Mouse (Mus musculus) ES-Bruce4 (cell line): Measurements from ENCODE around the gene Tsnaxip1. TPM values are rescaled to one million over a fixed set of nuclear protein-coding genes. Genes with fewer than 3 reads are reported as not detected.
A peak's percentile ranks its signal among the peaks of the same experiment; 100 is the strongest.

Experiments
- H3K27ac ChIP-seq: 2 replicates; pipeline ENCODE4 v1.5.1; 2012; ENCODE audit warnings: low read length, inconsistent platforms; ENCODE audit not compliant: insufficient read depth
- H3K27me3 ChIP-seq: 2 replicates; pipeline ENCODE4 v1.6.1; 2012; ENCODE audit warnings: mild to moderate bottlenecking, low read length, inconsistent platforms; ENCODE audit not compliant: control insufficient read depth, poor library complexity, insufficient read depth, severe bottlenecking
- H3K36me3 ChIP-seq: 2 replicates; pipeline ENCODE4 v1.6.1; 2012; ENCODE audit warnings: inconsistent platforms, mild to moderate bottlenecking, low read length, moderate library complexity; ENCODE audit not compliant: control insufficient read depth, poor library complexity, insufficient read depth, severe bottlenecking
- H3K4me1 ChIP-seq: one replicate; pipeline ENCODE4 v1.8.1; 2011; ENCODE audit warnings: low read length; ENCODE audit not compliant: control insufficient read depth, insufficient read depth
- H3K4me3 ChIP-seq: 2 replicates; pipeline ENCODE4 v1.5.1; 2011; ENCODE audit warnings: low read depth, mild to moderate bottlenecking, low read length
- H3K9ac ChIP-seq: 2 replicates; pipeline ENCODE4 v1.6.1; 2012; ENCODE audit warnings: low read depth, mild to moderate bottlenecking, inconsistent platforms; ENCODE audit not compliant: poor library complexity, severe bottlenecking
- H3K9me3 ChIP-seq: replicated peaks from 2 replicates; pipeline ENCODE4 v1.6.1; 2012; ENCODE audit warnings: mild to moderate bottlenecking, low read length, inconsistent platforms; ENCODE audit not compliant: control insufficient read depth, poor library complexity, insufficient read depth, severe bottlenecking
- CTCF ChIP-seq: IDR thresholded peaks from one replicate; pipeline ENCODE4 v1.8.1; 2011; ENCODE audit warnings: low read depth, low read length
- EP300 ChIP-seq: IDR thresholded peaks from 2 replicates; pipeline ENCODE4 v1.6.1; 2011; ENCODE audit warnings: low read depth, low read length; ENCODE audit not compliant: insufficient read depth
- POLR2A ChIP-seq: IDR thresholded peaks from one replicate; pipeline ENCODE4 v1.8.1; 2011; ENCODE audit warnings: low read length; ENCODE audit not compliant: insufficient read depth
- polyA plus RNA-seq: library from polyadenylated mRNA; stranded (reverse); fragments of >200 nt; gene quantifications from 2 replicates; pipeline ENCODE4 v1.2.4, GENCODE M21; 2011; ENCODE audit warnings: low read depth; ENCODE audit not compliant: missing spikeins, insufficient read depth, insufficient read length

Tsnaxip1 gene
- polyA plus RNA-seq, 1 experiment = not detected

DNA sequence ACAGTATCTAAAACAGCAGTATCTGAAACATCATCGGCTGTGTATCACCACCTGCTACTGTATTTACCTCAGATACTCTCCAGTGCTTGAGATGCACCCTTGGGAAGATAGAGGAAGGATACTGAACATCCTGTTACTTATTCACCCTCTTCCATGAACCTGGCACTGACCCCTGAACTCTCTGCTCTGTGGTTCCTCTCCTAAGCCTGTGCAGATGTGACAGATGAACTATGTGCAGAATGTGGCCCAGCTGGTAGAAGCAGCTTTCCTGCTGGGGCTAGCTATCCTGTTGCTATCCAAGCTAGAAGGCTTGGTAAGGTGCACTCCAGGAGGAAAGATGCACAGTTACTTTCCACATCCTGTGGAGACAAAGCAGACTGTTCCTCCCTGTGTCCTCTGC lies 34.2 kb upstream of the Tsnaxip1 start:
- TF ChIP-seq POLR2A (no peak), EP300 (no peak), CTCF (no peak)
- H3K36me3 ChIP-seq = no peaks in the 10 kb centered on the region
- no peak overlapping the region for H3K4me3 ChIP-seq
- no peak overlapping the region for H3K9ac ChIP-seq
- no peaks in the 10 kb centered on the region for H3K4me1 ChIP-seq
- H3K9me3 ChIP-seq = no peaks in the 10 kb centered on the region
- H3K27ac ChIP-seq = no peak overlapping the region
- H3K27me3 ChIP-seq = no peaks in the 10 kb centered on the region

DNA sequence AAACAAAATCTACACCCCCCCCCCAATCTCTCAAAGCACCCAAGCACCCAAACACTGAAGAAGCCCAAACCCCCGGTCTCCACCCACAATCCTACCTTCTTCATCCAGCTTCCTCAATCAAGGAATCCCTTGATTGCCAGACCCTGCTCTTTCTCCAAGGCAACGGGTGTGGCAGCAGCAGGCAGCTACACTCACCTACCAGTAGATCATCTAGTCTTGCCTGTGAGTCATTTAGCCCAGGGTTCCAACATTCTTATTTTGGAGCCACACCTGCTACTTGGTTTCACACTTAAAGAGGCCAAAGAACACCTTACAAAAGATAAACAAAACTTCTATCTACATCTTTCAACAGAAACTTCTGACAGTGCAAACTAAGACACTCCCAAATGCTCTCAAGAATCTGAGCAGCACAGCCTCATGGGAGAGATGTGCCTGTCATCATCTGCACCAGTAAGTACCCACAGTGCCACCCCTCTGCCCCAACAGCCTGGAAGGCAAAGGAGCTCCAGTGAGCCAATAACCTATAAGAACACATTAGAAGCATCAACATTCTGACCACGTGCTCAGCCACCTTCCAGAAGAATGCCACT lies 33.4 kb upstream of the Tsnaxip1 start:
- Histone ChIP-seq H3K27me3 (no peaks in the 10 kb centered on the region), H3K27ac (no peak overlapping the region), H3K36me3 (no peaks in the 10 kb centered on the region), H3K9ac (no peak overlapping the region), H3K9me3 (no peaks in the 10 kb centered on the region), H3K4me3 (no peak overlapping the region), H3K4me1 (peaks cover 4% of the 10 kb centered on the region)
- TF ChIP-seq EP300 (no peak), POLR2A (no peak), CTCF (no peak)

DNA sequence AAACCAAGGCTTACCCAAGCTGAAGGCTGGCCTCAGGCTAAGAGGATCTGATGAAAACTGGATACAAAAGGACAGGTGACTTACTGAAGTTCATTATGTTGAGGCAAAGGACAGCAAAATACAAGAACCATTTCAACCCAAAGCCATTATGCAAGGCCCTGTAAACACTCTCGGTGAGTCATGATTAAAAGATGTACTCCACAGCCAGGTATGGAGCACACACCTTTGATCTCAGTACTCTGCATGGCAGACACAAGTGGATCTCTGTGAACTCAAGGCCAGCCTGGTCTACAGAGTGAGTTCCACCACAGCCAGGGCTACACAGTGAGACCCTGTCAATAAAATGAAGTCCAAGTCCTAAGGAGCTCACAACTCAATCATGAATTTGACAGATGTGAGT lies 31.7 kb upstream of the Tsnaxip1 start:
- H3K9me3 ChIP-seq = no peaks in the 10 kb centered on the region
- peaks cover 8% of the 10 kb centered on the region for H3K4me1 ChIP-seq
- TF ChIP-seq EP300 = no peak
- H3K27ac ChIP-seq = no peak overlapping the region
- no peaks in the 10 kb centered on the region for H3K27me3 ChIP-seq
- no peaks in the 10 kb centered on the region for H3K36me3 ChIP-seq
- H3K4me3 ChIP-seq = no peak overlapping the region
- no peak overlapping the region for H3K9ac ChIP-seq

DNA sequence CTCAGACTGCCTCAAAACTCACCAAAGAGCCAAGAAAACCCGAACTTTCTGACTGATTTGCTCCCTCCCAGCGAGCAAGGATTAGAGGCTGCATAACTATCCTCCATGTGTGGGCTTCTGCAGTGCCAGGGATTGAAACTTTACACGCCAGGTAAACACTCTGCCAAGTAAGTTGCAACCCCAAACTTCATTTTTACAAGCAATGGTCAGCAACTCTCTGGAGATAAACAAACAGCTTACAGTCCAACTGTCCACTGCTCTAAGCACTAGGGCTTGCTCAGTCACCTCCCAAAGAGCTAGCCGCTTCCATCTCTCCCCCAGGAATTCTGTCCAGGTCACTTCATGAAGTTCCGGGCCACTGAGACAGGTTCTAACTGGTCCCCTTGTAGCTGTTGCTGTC lies 29.1 kb upstream of the Tsnaxip1 start:
- Histone ChIP-seq H3K27ac (no peak overlapping the region), H3K4me1 (peaks cover 8% of the 10 kb centered on the region), H3K27me3 (no peaks in the 10 kb centered on the region), H3K4me3 (no peak overlapping the region), H3K36me3 (no peaks in the 10 kb centered on the region), H3K9ac (no peak overlapping the region), H3K9me3 (no peaks in the 10 kb centered on the region)
- no peak for TF ChIP-seq POLR2A
- no peak for TF ChIP-seq CTCF
- TF ChIP-seq EP300 = no peak

DNA sequence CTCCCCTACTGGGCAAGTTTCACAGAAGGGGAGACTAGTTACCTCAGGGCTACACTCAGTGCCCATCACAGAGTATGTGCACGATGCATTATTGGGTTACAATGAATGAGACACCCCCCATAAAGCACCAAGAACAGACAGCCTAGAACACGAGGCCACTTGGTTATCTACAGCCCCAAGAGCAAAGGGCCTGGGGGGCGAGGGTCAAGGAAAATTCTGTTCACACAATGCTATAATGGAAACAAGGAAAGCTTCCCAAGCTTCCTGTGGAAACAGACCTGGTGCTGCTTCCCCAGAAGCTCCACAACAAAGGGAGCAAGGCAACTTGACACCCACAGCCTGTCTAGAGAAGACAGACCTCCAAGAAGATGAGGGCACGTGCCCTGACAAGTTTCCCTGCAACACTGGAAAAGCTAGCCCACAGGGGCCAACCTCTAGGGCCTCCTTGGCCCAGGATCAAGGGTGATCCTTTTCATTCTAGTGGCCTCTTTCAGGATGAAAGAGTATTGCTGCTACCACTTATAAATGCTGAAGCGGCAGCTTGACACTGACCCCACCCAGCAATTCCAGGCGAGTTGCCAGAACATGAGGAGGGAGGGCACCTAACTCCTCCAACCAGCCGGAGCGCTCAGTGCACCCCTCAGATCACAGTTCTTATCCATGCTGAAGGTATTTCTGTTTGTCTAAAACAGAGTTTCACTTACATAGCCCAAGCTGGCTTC lies 28.3 kb upstream of the Tsnaxip1 start:
- Histone ChIP-seq H3K4me1 (peaks cover 8% of the 10 kb centered on the region), H3K27ac (peak overlapping the region; percentile 42), H3K27me3 (no peaks in the 10 kb centered on the region), H3K36me3 (no peaks in the 10 kb centered on the region), H3K4me3 (no peak overlapping the region), H3K9ac (no peak overlapping the region), H3K9me3 (no peaks in the 10 kb centered on the region)
- TF ChIP-seq CTCF (no peak), POLR2A (no peak), EP300 (no peak)

DNA sequence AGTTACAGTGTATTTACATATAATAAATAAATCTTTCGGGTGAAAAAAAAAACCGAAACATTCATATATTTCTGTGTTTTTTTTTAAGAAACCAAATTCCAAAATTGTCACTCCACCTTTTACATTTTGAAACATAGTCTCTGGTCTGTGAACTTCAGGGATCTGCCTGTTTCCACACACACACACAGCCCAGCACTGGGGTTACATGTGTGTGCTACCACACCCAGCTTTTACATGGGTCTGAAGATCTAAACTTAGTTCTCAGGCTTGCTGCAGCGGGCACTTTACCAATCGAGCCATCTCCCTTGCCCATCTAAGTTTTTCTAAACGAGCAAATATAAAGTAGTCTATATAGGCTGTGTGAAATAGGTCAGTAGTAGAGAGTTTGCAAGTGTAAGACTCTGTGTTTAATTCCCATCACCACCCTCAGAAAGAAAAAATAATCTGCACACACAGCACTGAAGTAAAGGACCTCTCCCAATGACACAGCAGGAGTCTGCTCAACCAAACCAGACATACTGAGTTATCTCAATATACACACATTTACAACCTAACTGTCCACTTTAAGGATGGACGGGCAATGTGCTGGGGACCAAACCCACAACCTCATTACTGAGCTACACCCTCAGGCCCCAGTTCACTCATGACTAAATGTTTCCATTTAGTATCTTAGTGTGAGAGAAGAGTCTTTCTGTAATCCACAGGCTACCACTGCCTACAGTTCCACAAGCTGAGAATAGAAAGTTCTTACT lies 26.2 kb upstream of the Tsnaxip1 start:
- Histone ChIP-seq H3K27me3 (no peaks in the 10 kb centered on the region), H3K9me3 (no peaks in the 10 kb centered on the region), H3K27ac (no peak overlapping the region), H3K4me3 (no peak overlapping the region), H3K4me1 (peaks cover 8% of the 10 kb centered on the region), H3K36me3 (peaks cover 3% of the 10 kb centered on the region; the same call in 1 of the 2 replicates), H3K9ac (no peak overlapping the region)
- TF ChIP-seq POLR2A (no peak), CTCF (no peak), EP300 (no peak)
